In the genomic region with DNA sequence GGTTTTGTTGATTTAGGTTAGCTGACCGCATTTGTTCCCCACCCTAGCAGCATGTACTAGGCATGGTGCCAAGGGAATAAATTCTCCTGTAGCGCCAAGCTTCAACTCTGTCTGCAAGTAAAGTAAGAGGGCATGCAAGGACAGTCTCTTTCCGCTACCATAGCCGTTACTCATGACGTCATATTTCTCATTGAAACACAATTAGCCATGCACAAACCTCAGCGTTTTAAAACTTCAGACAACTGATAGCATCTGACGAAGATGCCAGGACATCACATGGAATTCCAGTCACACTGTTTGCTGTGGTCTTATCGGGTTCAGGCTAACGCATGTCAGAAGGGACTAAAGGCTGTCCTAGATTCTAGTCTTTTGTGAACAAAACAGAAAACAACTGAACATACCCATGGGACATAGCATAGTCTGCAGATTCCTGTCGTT, we compare ENCODE assay signal across 11 mouse cellular contexts.
DNase-seq lines count a peak whose midpoint lies in the region; ATAC-seq and TF ChIP-seq lines count a peak whose summit lies in the region.
"Had no signal": no experiment of that assay in that cellular context is flagged by ENCODE, and none has a peak within 500 bp of the region (broad histone marks: within the 10 kb centered on the region; RNA-seq: fewer than 3 reads in every experiment).

No protein-coding gene starts in this region.

- peaks cover 17% of the 10 kb centered on the region for H3K4me1 ChIP-seq in embryonic facial prominence, embryonic 14.5 days (ENCODE audit: control insufficient read depth, insufficient read depth, low read length)
- no peaks in the 10 kb centered on the region for H3K4me1 ChIP-seq in embryonic facial prominence, embryonic 10.5 days
- H3K4me1 ChIP-seq in midbrain, postnatal 0 days (ENCODE audit: insufficient read depth, low read length), result no peaks in the 10 kb centered on the region
- 0 out of 2 replicates have a peak, but pooled peaks cover 2% of the 10 kb centered on the region for H3K4me1 ChIP-seq in midbrain, embryonic 16.5 days (ENCODE audit: control insufficient read depth, insufficient read depth, low read length)
- peaks cover 11% of the 10 kb centered on the region for H3K4me1 ChIP-seq in kidney, postnatal 0 days (replicated peaks; ENCODE audit: insufficient read depth, low read length)
- H3K4me1 ChIP-seq: liver, embryonic 13.5 days had no signal

- no peaks in the 10 kb centered on the region for H3K36me3 ChIP-seq in embryonic facial prominence, embryonic 14.5 days (ENCODE audit: control insufficient read depth, insufficient read depth, low read length)
- H3K36me3 ChIP-seq in embryonic facial prominence, embryonic 10.5 days (replicated peaks), result no peaks in the 10 kb centered on the region
- no peaks in the 10 kb centered on the region for H3K36me3 ChIP-seq in midbrain, postnatal 0 days (ENCODE audit: insufficient read depth, low read length)
- H3K36me3 ChIP-seq in midbrain, embryonic 16.5 days (ENCODE audit: control insufficient read depth, insufficient read depth, low read length), result no peaks in the 10 kb centered on the region
- no peaks in the 10 kb centered on the region for H3K36me3 ChIP-seq in kidney, postnatal 0 days (ENCODE audit: insufficient read depth, low read length)
- H3K36me3 ChIP-seq: embryonic facial prominence, embryonic 13.5 days; liver, embryonic 13.5 days had no signal

- H3K9ac ChIP-seq in embryonic facial prominence, embryonic 14.5 days (ENCODE audit: low read depth, low read length), result no peak overlapping the region
- H3K9ac ChIP-seq in midbrain, postnatal 0 days (replicated peaks; ENCODE audit: low read length, poor library complexity, severe bottlenecking), result no peak overlapping the region
- no peak overlapping the region for H3K9ac ChIP-seq in midbrain, embryonic 16.5 days (ENCODE audit: low read depth, low read length)
- no peak overlapping the region for H3K9ac ChIP-seq in kidney, postnatal 0 days (ENCODE audit: low read depth, low read length)
- H3K9ac ChIP-seq: embryonic facial prominence, embryonic 13.5 days; liver, embryonic 13.5 days had no signal

- peak; percentile 62 for DNase-seq in embryonic facial prominence, embryonic 14.5 days (ENCODE audit: low spot score)
- DNase-seq in embryonic facial prominence, embryonic 10.5 days (ENCODE audit: low spot score), result no peak
- DNase-seq in midbrain, postnatal 0 days (ENCODE audit: low spot score), result peak; percentile 23
- peak; percentile 85 for DNase-seq in kidney, postnatal 0 days (ENCODE audit: low spot score)
- peak; percentile 53 for DNase-seq in retina, postnatal 1 day
- no peak for DNase-seq in embryo, embryonic 10 days (ENCODE audit: low spot score)
- DNase-seq in liver, result no peak
- DNase-seq: liver, embryonic 13.5 days had no signal

- WGBS in embryonic facial prominence, embryonic 14.5 days, result 56% methylated on average over 10 of the region's 10 CpGs
- 89% methylated on average over 10 of the region's 10 CpGs for WGBS in embryonic facial prominence, embryonic 10.5 days
- 64% methylated on average over 10 of the region's 10 CpGs for WGBS in midbrain, postnatal 0 days
- WGBS in midbrain, embryonic 16.5 days, result 72% methylated on average over 10 of the region's 10 CpGs
- 12% methylated on average over 10 of the region's 10 CpGs for WGBS in kidney, postnatal 0 days

- no peak overlapping the region for H3K4me2 ChIP-seq in embryonic facial prominence, embryonic 14.5 days (ENCODE audit: low read depth, low read length)
- H3K4me2 ChIP-seq in midbrain, postnatal 0 days (ENCODE audit: low read depth, low read length, poor library complexity, severe bottlenecking), result no peak overlapping the region
- H3K4me2 ChIP-seq in midbrain, embryonic 16.5 days (ENCODE audit: low read length), result no peak overlapping the region
- peak overlapping the region; percentile 37 for H3K4me2 ChIP-seq in kidney, postnatal 0 days (ENCODE audit: low read length)
- H3K4me2 ChIP-seq: embryonic facial prominence, embryonic 13.5 days had no signal

- TF ChIP-seq CTCF in midbrain, postnatal 0 days (IDR thresholded peaks at IDR 0.05), result no peak
- no peak for TF ChIP-seq CTCF in kidney, postnatal 0 days (IDR thresholded peaks at IDR 0.05; ENCODE audit: low read depth)

- no peaks in the 10 kb centered on the region for H3K27me3 ChIP-seq in embryonic facial prominence, embryonic 14.5 days (replicated peaks; ENCODE audit: control insufficient read depth, insufficient read depth, low read length)
- no peaks in the 10 kb centered on the region for H3K27me3 ChIP-seq in embryonic facial prominence, embryonic 10.5 days (replicated peaks; ENCODE audit: low read depth, poor library complexity, severe bottlenecking)
- no peaks in the 10 kb centered on the region for H3K27me3 ChIP-seq in midbrain, postnatal 0 days (ENCODE audit: insufficient read depth, low read length)
- H3K27me3 ChIP-seq in midbrain, embryonic 16.5 days (ENCODE audit: control insufficient read depth, insufficient read depth, low read depth, low read length), result no peaks in the 10 kb centered on the region
- H3K27me3 ChIP-seq in kidney, postnatal 0 days (ENCODE audit: insufficient read depth, low read length), result no peaks in the 10 kb centered on the region
- H3K27me3 ChIP-seq: embryonic facial prominence, embryonic 13.5 days; liver, embryonic 13.5 days had no signal

- no peak overlapping the region for H3K4me3 ChIP-seq in embryonic facial prominence, embryonic 14.5 days (ENCODE audit: low read depth, low read length)
- no peak overlapping the region for H3K4me3 ChIP-seq in embryonic facial prominence, embryonic 10.5 days
- H3K4me3 ChIP-seq in midbrain, postnatal 0 days (ENCODE audit: low read depth, low read length), result no peak overlapping the region
- H3K4me3 ChIP-seq in midbrain, embryonic 16.5 days (ENCODE audit: low read depth, low read length), result no peak overlapping the region
- H3K4me3 ChIP-seq in kidney, postnatal 0 days (replicated peaks; ENCODE audit: low read depth, low read length), result peak overlapping the region; percentile 1; the same call in 1 of the 2 replicates
- H3K4me3 ChIP-seq: embryonic facial prominence, embryonic 13.5 days; liver, embryonic 13.5 days had no signal

- H3K9me3 ChIP-seq in embryonic facial prominence, embryonic 14.5 days (ENCODE audit: control insufficient read depth, low read length), result no peaks in the 10 kb centered on the region
- H3K9me3 ChIP-seq in embryonic facial prominence, embryonic 10.5 days, result no peaks in the 10 kb centered on the region
- H3K9me3 ChIP-seq in midbrain, postnatal 0 days (ENCODE audit: low read length), result no peaks in the 10 kb centered on the region
- no peaks in the 10 kb centered on the region for H3K9me3 ChIP-seq in midbrain, embryonic 16.5 days (replicated peaks; ENCODE audit: control insufficient read depth, low read length, poor library complexity, severe bottlenecking)
- H3K9me3 ChIP-seq in kidney, postnatal 0 days (replicated peaks; ENCODE audit: low read length), result no peaks in the 10 kb centered on the region
- H3K9me3 ChIP-seq: liver, embryonic 13.5 days had no signal

- ATAC-seq in embryonic facial prominence, embryonic 14.5 days (ENCODE audit: low read depth), result peak; percentile 62; the same call in 1 of the 2 replicates
- no peak for ATAC-seq in midbrain, postnatal 0 days (ENCODE audit: low FRiP score)
- ATAC-seq in midbrain, embryonic 16.5 days, result no peak
- ATAC-seq in kidney, postnatal 0 days (replicated peaks; ENCODE audit: low FRiP score, low read depth), result peak; percentile 86
- ATAC-seq: intestine, postnatal 0 days had no signal

- H3K27ac ChIP-seq in embryonic facial prominence, embryonic 14.5 days (replicated peaks; ENCODE audit: low read depth, low read length), result peak overlapping the region; percentile 33; the same call in 1 of the 2 replicates
- H3K27ac ChIP-seq in embryonic facial prominence, embryonic 10.5 days (replicated peaks), result no peak overlapping the region
- H3K27ac ChIP-seq in midbrain, postnatal 0 days (ENCODE audit: low read depth, low read length), result no peak overlapping the region
- no peak overlapping the region for H3K27ac ChIP-seq in midbrain, embryonic 16.5 days (ENCODE audit: low read length)
- H3K27ac ChIP-seq in kidney, postnatal 0 days, result peak overlapping the region; percentile 44; the same call in 1 of the 2 replicates
- H3K27ac ChIP-seq: embryonic facial prominence, embryonic 13.5 days; liver, embryonic 13.5 days had no signal

Comparison
In these comparisons a context has a peak if more than half of its experiments do, and no peak if none do; other contexts are left out.
1. DNase-seq: peak in embryonic facial prominence, embryonic 14.5 days (single experiment), midbrain, postnatal 0 days (single experiment), kidney, postnatal 0 days (single experiment) and retina, postnatal 1 day (single experiment); none in embryonic facial prominence, embryonic 10.5 days (single experiment), embryo, embryonic 10 days (single experiment) and liver (single experiment).
2. H3K27ac ChIP-seq: peak in embryonic facial prominence, embryonic 14.5 days (single experiment) and kidney, postnatal 0 days (single experiment); none in embryonic facial prominence, embryonic 10.5 days (single experiment), midbrain, postnatal 0 days (single experiment) and midbrain, embryonic 16.5 days (single experiment).
3. ATAC-seq: peak in embryonic facial prominence, embryonic 14.5 days (single experiment) and kidney, postnatal 0 days (single experiment); none in midbrain, postnatal 0 days (single experiment) and midbrain, embryonic 16.5 days (single experiment).